22 mouse cellular contexts compared by ENCODE assay signal in genomic region chr7:119357338-119357737, GRCm38 (mm10).
"Had no signal": no experiment of that assay in that cellular context is flagged by ENCODE, and none has a peak within 500 bp of the region (broad histone marks: within the 10 kb centered on the region; RNA-seq: fewer than 3 reads in every experiment).

No protein-coding gene starts in this region.

- H3K9ac ChIP-seq: limb, embryonic 12.5 days; limb, embryonic 15.5 days; liver, embryonic 14.5 days; liver, postnatal 0 days; lung, embryonic 15.5 days; neural tube, embryonic 12.5 days; neural tube, embryonic 15.5 days had no signal

- ATAC-seq: liver, postnatal 0 days had no signal

- H3K9me3 ChIP-seq: limb, embryonic 12.5 days; limb, embryonic 15.5 days; lung, embryonic 15.5 days; neural tube, embryonic 12.5 days; neural tube, embryonic 15.5 days had no signal

- H3K4me1 ChIP-seq: limb, embryonic 12.5 days; limb, embryonic 15.5 days; lung, embryonic 15.5 days; megakaryocyte, embryonic 14.5 days; neural tube, embryonic 12.5 days; neural tube, embryonic 15.5 days had no signal

- H3K4me2 ChIP-seq: limb, embryonic 12.5 days; limb, embryonic 15.5 days; liver, embryonic 11.5 days; lung, embryonic 15.5 days; neural tube, embryonic 12.5 days; neural tube, embryonic 15.5 days had no signal

- H3K4me3 ChIP-seq: limb, embryonic 12.5 days; limb, embryonic 15.5 days; lung, embryonic 15.5 days; megakaryocyte, embryonic 14.5 days; neural tube, embryonic 12.5 days; neural tube, embryonic 15.5 days had no signal

- H3K27me3 ChIP-seq: limb, embryonic 12.5 days; limb, embryonic 15.5 days; lung, embryonic 15.5 days; megakaryocyte, embryonic 14.5 days; neural tube, embryonic 12.5 days; neural tube, embryonic 15.5 days had no signal

- H3K36me3 ChIP-seq: limb, embryonic 12.5 days; limb, embryonic 15.5 days; lung, embryonic 15.5 days; neural tube, embryonic 12.5 days; neural tube, embryonic 15.5 days had no signal

- H3K27ac ChIP-seq: limb, embryonic 12.5 days; limb, embryonic 15.5 days; liver, embryonic 14.5 days; lung, embryonic 15.5 days; neural tube, embryonic 12.5 days; neural tube, embryonic 15.5 days; stomach, postnatal 0 days had no signal

- DNase-seq: kidney, adult 9 months; kidney, postnatal 14 days; kidney, postnatal 4 days; left cerebral cortex, postnatal 4 days; liver, postnatal 0 days; lung, postnatal 10 days; lung, postnatal 36 days; right cerebral cortex, adult 18-20 months; right cerebral cortex, postnatal 14 days; right cerebral cortex, postnatal 4 days; thymus, adult 2 months; thymus, postnatal 14 days; thymus, postnatal 4 days had no signal
